Mouse (Mus musculus): Measurements from ENCODE around the gene Gnb3. TPM values are rescaled to one million over a fixed set of nuclear protein-coding genes. Genes with fewer than 3 reads are reported as not detected.

Gene Gnb3
- total and polyA plus RNA-seq, 3 experiments, result 0.64 to 4.1 (median 2.2) TPM

DNA sequence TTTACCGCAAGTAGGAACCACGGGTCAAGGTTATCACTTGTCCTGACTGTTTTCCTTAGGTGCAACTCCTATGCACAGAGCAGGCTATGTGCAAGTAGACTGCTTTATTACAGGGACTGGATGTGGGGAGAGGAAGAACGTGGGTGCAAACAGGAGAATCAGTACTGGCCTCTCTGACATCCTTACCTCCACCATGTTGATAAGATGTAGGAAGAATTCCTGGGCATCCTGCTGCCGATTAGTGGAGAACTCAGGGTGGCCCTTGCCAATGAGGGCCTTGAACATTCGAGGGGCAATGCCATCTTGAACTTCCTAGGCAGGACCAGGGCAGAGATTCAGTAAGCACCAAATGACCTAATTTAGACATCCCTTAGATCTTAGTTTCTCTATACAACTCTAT lies 19.2 kb downstream of the Gnb3 start:
- no peak for DNase-seq (ENCODE audit: extremely low read depth)
- H3K9ac ChIP-seq (ENCODE audit: insufficient read depth, low read depth), result no peak overlapping the region
- peaks cover 95 to 100% of the 10 kb centered on the region in 2 experiments for H3K36me3 ChIP-seq (replicated peaks in 1 of 2; ENCODE audit: control insufficient read depth in 1 of 2, insufficient read depth in 1 of 2, low read length in 1 of 2)
- dilution Hi-C loops (cut with MboI; ENCODE audit: extremely low pct_ligation_motif_present, extremely low pct_unique_long_range_greater_than_20kb, low sequenced_read_pairs), result no loop called here
- no peak for TF ChIP-seq KAT2A (IDR thresholded peaks at IDR 0.05; ENCODE audit: insufficient replicate concordance, low read length)
- TF ChIP-seq CHD2 (IDR thresholded peaks at IDR 0.05; ENCODE audit: low read length), result no peak
- TF ChIP-seq SIN3A (IDR thresholded peaks at IDR 0.05; ENCODE audit: low read length), result no peak
- TF ChIP-seq POLR2A (IDR thresholded peaks at IDR 0.05; ENCODE audit: low read depth, low read length), result no peak
- no peak for TF ChIP-seq ZNF384 (IDR thresholded peaks at IDR 0.05; ENCODE audit: low read depth, low read length)
- no peak for TF ChIP-seq PAX5 (IDR thresholded peaks at IDR 0.05; ENCODE audit: low read length)
- TF ChIP-seq POLR2AphosphoS2 (IDR thresholded peaks at IDR 0.05; ENCODE audit: low read depth, low read length), result no peak
- no peak for TF ChIP-seq ZMIZ1 (IDR thresholded peaks at IDR 0.05; ENCODE audit: low read depth, low read length)
- TF ChIP-seq HCFC1 (IDR thresholded peaks at IDR 0.05; ENCODE audit: low read depth, low read length), result no peak
- TF ChIP-seq JUN (IDR thresholded peaks at IDR 0.05; ENCODE audit: insufficient read depth, low read depth, low read length), result no peak
- H3K9me3 ChIP-seq (replicated peaks; ENCODE audit: low read length), result no peaks in the 10 kb centered on the region
- no peak overlapping the region for H3K4me2 ChIP-seq (ENCODE audit: insufficient read depth, low read depth, poor library complexity, severe bottlenecking)
- H3K4me3 ChIP-seq (replicated peaks in 1 of 3; ENCODE audit: low read depth in 2 of 3, low read length in 2 of 3, poor library complexity in 1 of 3), result no peak overlapping the region
- H3K27me3 ChIP-seq (replicated peaks), result no peaks in the 10 kb centered on the region
- in situ Hi-C loops (cut with MboI; ENCODE audit: low pct_ligation_motif_present, low pct_unique_long_range_greater_than_20kb, low sequenced_read_pairs), result no loop called here
- no peak overlapping the region for H3K27ac ChIP-seq (ENCODE audit: insufficient read depth, low read depth)
- no peaks in the 10 kb centered on the region for H3K79me2 ChIP-seq (replicated peaks; ENCODE audit: control insufficient read depth, extremely low read depth, insufficient read depth, poor library complexity, severe bottlenecking)
- H3K4me1 ChIP-seq (ENCODE audit: control insufficient read depth in 1 of 2, insufficient read depth in 2 of 2), result no peaks in the 10 kb centered on the region

DNA sequence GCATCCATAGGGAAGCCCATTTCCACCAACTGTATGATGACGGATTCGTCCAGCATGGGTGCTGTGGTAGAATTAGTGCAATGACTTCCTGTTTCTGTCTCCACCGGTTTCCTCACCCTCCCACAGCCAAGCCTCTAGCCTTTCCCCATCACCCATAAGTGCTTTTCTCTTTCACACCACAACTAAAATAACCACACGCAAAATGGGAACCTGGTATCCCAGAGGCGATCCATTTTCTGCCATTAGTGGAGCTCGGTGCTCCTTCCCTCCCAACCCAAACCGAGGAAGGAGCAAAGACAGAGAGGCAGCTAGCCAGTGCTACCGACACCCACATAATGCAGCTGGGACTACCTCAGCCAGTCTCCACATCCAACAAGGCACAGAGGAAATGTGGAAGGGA lies 22.1 kb downstream of the Gnb3 start:
- H3K27me3 ChIP-seq (replicated peaks), result no peaks in the 10 kb centered on the region
- peaks cover 76 to 86% of the 10 kb centered on the region in 2 experiments for H3K36me3 ChIP-seq (replicated peaks in 1 of 2; ENCODE audit: control insufficient read depth in 1 of 2, insufficient read depth in 1 of 2, low read length in 1 of 2)
- H3K9me3 ChIP-seq (replicated peaks; ENCODE audit: low read length), result no peaks in the 10 kb centered on the region
- H3K4me2 ChIP-seq (ENCODE audit: insufficient read depth, low read depth, poor library complexity, severe bottlenecking), result no peak overlapping the region
- H3K79me2 ChIP-seq (replicated peaks; ENCODE audit: control insufficient read depth, extremely low read depth, insufficient read depth, poor library complexity, severe bottlenecking), result peaks cover 10% of the 10 kb centered on the region
- H3K4me3 ChIP-seq (replicated peaks in 1 of 3; ENCODE audit: low read depth in 2 of 3, low read length in 2 of 3, poor library complexity in 1 of 3), result no peak overlapping the region
- H3K9ac ChIP-seq (ENCODE audit: insufficient read depth, low read depth), result no peak overlapping the region
- DNase-seq (ENCODE audit: extremely low read depth), result no peak
- no peak overlapping the region for H3K27ac ChIP-seq (ENCODE audit: insufficient read depth, low read depth)
- in situ Hi-C loops (cut with MboI; ENCODE audit: low pct_ligation_motif_present, low pct_unique_long_range_greater_than_20kb, low sequenced_read_pairs) (no loop called here), dilution Hi-C loops (cut with MboI; ENCODE audit: extremely low pct_ligation_motif_present, extremely low pct_unique_long_range_greater_than_20kb, low sequenced_read_pairs) (no loop called here)
- H3K4me1 ChIP-seq (ENCODE audit: control insufficient read depth in 1 of 2, insufficient read depth in 2 of 2), result peaks cover 5 to 8% of the 10 kb centered on the region in 2 experiments
- TF ChIP-seq HCFC1 (IDR thresholded peaks at IDR 0.05; ENCODE audit: low read depth, low read length) (no peak), ZKSCAN1 (IDR thresholded peaks at IDR 0.05; ENCODE audit: borderline replicate concordance, low read depth, low read length) (no peak), MAZ (IDR thresholded peaks at IDR 0.05; ENCODE audit: low read depth, low read length) (no peak), USF2 (conservative IDR thresholded peaks at IDR 0.05; ENCODE audit: low read depth, low read length) (no peak), ZC3H11A (IDR thresholded peaks at IDR 0.05; ENCODE audit: low read depth, low read length) (no peak), KAT2A (IDR thresholded peaks at IDR 0.05; ENCODE audit: insufficient replicate concordance, low read length) (no peak), GABPA (IDR thresholded peaks at IDR 0.05; ENCODE audit: insufficient replicate concordance, low read depth, low read length) (no peak)

Data from CH12.LX (cell line).